Mouse (Mus musculus) liver, embryonic 16.5 days (tissue): ENCODE results near the gene Reep3. TPM values are rescaled to one million over a fixed set of nuclear protein-coding genes. Genes with fewer than 3 reads are reported as not detected.

Experiments used
- ATAC-seq: fragments of 200-750 bp; cut with Nextera tagmentation; 2 replicates; pipeline ENCODE4 v1.8.0; 2017; ENCODE audit warnings: low read depth, mild to moderate bottlenecking, moderate number of reproducible peaks, moderate library complexity
- H3K27ac ChIP-seq: fragments of 300-500 bp; sonication (generic); 2 replicates; pipeline ENCODE4 v1.5.1; 2014; ENCODE audit warnings: mild to moderate bottlenecking, low read length
- H3K27me3 ChIP-seq: fragments of 300-500 bp; sonication (generic); 2 replicates; pipeline ENCODE4 v1.6.1; 2014; ENCODE audit warnings: low read depth, low read length, mixed read lengths; ENCODE audit not compliant: control insufficient read depth, insufficient read depth
- H3K36me3 ChIP-seq: fragments of 300-500 bp; sonication (generic); 2 replicates; pipeline ENCODE4 v1.6.1; 2014; ENCODE audit warnings: mild to moderate bottlenecking; ENCODE audit not compliant: control insufficient read depth, insufficient read depth
- H3K4me1 ChIP-seq: fragments of 300-500 bp; sonication (generic); 2 replicates; pipeline ENCODE4 v1.6.1; 2014; ENCODE audit warnings: low read depth, low read length, mixed read lengths; ENCODE audit not compliant: control insufficient read depth
- H3K4me2 ChIP-seq: fragments of 300-500 bp; sonication (generic); 2 replicates; pipeline ENCODE4 v1.6.1; 2014; ENCODE audit warnings: low read depth, low read length, mixed read lengths
- H3K4me3 ChIP-seq: fragments of 300-500 bp; sonication (generic); 2 replicates; pipeline ENCODE4 v1.5.1; 2014; ENCODE audit warnings: low read depth, mild to moderate bottlenecking, low read length
- H3K9ac ChIP-seq: fragments of 300-500 bp; sonication (generic); 2 replicates; pipeline ENCODE4 v1.6.1; 2014; ENCODE audit warnings: low read depth, low read length
- H3K9me3 ChIP-seq: fragments of 300-500 bp; sonication (generic); replicated peaks from 2 replicates; pipeline ENCODE4 v1.6.1; 2016; ENCODE audit warnings: low read length; ENCODE audit not compliant: control insufficient read depth
- WGBS: fragments of 180-500 bp; shearing (Covaris S2); extraction: QIAGEN DNeasy Blood & Tissue Kit; methylation state at CpG from one replicate; pipeline ENCODE4 v1.1.7; 2014; ENCODE audit not compliant: insufficient replicate concordance; 5-methylcytosine and 5-hydroxymethylcytosine counted together
- polyA plus RNA-seq: library from polyadenylated mRNA; unstranded; fragments of >200 nt; fragmentation: Nextera tagmentation; extraction: Ambion mirVana; gene quantifications from 2 replicates; pipeline ENCODE4 v1.2.1, GENCODE M21; 2015

Reep3 gene
- polyA plus RNA-seq, 1 experiment from 2014 or later, result 10.0 TPM

- WGBS, result 17% methylated on average over 10 of the region's 10 CpGs
- no peak overlapping the region for H3K4me2 ChIP-seq
Observed at GRCm38 (mm10) chr10:67025573-67026236, 71.0 kb downstream of the Reep3 start.

GRCm38 (mm10) chr10:67024391-67024790 is 72.4 kb downstream of the Reep3 start:
- Histone ChIP-seq H3K36me3 (no peaks in the 10 kb centered on the region), H3K4me3 (no peak overlapping the region), H3K4me1 (peaks cover 7% of the 10 kb centered on the region), H3K9ac (no peak overlapping the region), H3K9me3 (no peaks in the 10 kb centered on the region), H3K27me3 (no peaks in the 10 kb centered on the region), H3K27ac (no peak overlapping the region), H3K4me2 (no peak overlapping the region)
- WGBS, result 81% methylated on average over 6 of the region's 6 CpGs
- ATAC-seq, result no peak

More at GRCm38 (mm10) chr10:67025573-67026236, 71.0 kb downstream of the Reep3 start:
- peak; percentile 82 for ATAC-seq
- Histone ChIP-seq H3K27me3 (no peaks in the 10 kb centered on the region), H3K4me3 (no peak overlapping the region), H3K36me3 (no peaks in the 10 kb centered on the region), H3K9ac (no peak overlapping the region), H3K27ac (peak overlapping the region; percentile 81), H3K4me1 (peaks cover 7% of the 10 kb centered on the region), H3K9me3 (no peaks in the 10 kb centered on the region)

DNA sequence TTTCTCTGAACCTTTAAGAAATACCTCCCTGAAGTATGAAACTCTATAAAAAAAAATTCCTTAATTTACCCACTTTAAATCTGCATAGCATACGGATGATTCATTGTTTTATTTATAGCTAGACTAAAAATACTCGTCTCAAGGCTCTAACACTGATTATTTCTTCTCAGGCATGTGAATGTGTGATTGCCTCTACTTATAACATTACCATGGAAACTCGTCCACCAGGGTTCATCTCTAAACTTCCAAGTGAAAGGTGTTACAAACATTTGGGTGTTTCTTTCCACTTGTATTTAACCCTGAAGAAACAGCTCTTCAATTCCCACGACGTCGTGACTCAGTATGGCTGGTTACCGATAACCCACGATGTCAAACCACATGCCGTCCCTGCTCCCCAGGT is 73.7 kb downstream of the Reep3 start:
- no peak for ATAC-seq
- H3K36me3 ChIP-seq, result no peaks in the 10 kb centered on the region
- WGBS, result 77% methylated on average over 9 of the region's 9 CpGs

DNA sequence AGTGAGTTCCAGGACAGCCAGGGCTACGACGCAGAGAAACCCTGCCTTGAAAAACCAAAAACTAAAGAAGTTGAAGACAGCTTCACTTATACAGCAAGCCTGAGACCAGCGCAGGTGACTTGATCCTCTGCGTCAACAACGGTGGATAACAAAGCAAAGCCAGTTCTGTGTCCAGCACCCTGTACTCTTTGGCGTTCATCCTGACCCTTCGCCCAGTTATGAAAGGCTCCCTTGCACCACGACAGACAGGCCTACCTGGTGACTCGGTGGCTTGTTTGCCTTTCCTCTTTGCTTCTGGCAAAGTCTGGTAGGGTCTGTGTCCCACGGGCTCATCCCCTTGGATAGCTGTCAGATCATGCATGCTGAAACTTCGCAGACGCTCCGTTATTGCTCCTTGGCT is 75.3 kb downstream of the Reep3 start:
- peak; percentile 44; the same call in 1 of the 2 replicates for ATAC-seq

More for the DNA sequence above, 73.7 kb downstream of the Reep3 start:
- H3K4me1 ChIP-seq, result peaks cover 7% of the 10 kb centered on the region
- no peaks in the 10 kb centered on the region for H3K27me3 ChIP-seq
- no peaks in the 10 kb centered on the region for H3K9me3 ChIP-seq
- no peak overlapping the region for H3K4me3 ChIP-seq
- H3K9ac ChIP-seq, result no peak overlapping the region
- H3K27ac ChIP-seq, result no peak overlapping the region
- no peak overlapping the region for H3K4me2 ChIP-seq

DNA sequence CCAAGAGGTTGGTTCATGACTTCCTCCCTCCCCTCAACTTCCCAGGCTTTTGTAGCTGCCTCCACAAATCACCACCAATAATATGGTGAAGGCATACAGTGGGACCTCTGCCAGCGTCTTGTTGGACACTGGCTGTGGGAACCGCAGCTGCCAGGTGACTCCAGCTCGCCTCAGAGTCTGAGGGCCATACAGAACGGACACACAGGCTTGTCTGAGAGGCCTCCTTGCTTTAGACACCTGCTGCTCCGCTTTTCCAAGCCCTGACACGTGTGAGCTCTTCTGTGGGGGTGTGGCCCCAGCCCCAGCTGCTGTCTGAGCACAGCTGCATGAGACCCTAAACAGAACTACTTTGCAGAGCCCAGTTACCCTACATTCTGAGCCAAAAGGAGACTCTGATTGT is 77.9 kb downstream of the Reep3 start:
- Histone ChIP-seq H3K27me3 (no peaks in the 10 kb centered on the region), H3K27ac (no peak overlapping the region), H3K9me3 (no peaks in the 10 kb centered on the region), H3K4me2 (no peak overlapping the region), H3K4me1 (no peaks in the 10 kb centered on the region; the same call in 1 of the 2 replicates), H3K4me3 (no peak overlapping the region), H3K36me3 (no peaks in the 10 kb centered on the region), H3K9ac (no peak overlapping the region)
- WGBS, result 58% methylated on average over 6 of the region's 6 CpGs
- no peak for ATAC-seq

More for the DNA sequence above, 75.3 kb downstream of the Reep3 start:
- H3K27me3 ChIP-seq, result no peaks in the 10 kb centered on the region
- H3K9ac ChIP-seq, result no peak overlapping the region
- no peak overlapping the region for H3K4me2 ChIP-seq
- H3K4me1 ChIP-seq, result peaks cover 7% of the 10 kb centered on the region
- no peaks in the 10 kb centered on the region for H3K9me3 ChIP-seq
- H3K36me3 ChIP-seq, result no peaks in the 10 kb centered on the region
- H3K4me3 ChIP-seq, result no peak overlapping the region
- no peak overlapping the region for H3K27ac ChIP-seq
- WGBS, result 77% methylated on average over 13 of the region's 13 CpGs

DNA sequence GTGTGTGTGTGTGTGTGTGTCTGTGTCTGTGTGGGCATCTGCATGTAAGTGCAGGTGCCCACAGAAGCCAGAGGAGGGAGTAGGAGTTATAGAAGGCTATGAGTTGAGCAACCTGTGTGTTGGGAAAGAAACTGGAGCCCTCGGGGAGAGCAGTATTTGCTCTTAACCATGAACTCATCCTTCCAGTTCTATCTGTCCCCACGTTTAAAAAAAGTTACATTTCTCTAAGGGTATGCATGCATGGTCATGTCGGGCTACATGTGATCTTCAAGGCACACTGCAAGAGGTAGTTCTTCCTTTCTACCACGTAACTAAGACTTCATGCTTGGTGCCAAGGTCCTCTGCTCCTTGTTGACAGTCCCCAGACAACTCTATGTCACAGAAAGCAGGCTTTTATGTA is 78.9 kb downstream of the Reep3 start:
- H3K4me2 ChIP-seq, result no peak overlapping the region
- no peaks in the 10 kb centered on the region; the same call in 1 of the 2 replicates for H3K4me1 ChIP-seq
- H3K27me3 ChIP-seq, result no peaks in the 10 kb centered on the region
- H3K4me3 ChIP-seq, result no peak overlapping the region
- H3K9me3 ChIP-seq, result no peaks in the 10 kb centered on the region
- no peak overlapping the region for H3K27ac ChIP-seq
- 65% methylated on average over 4 of the region's 4 CpGs for WGBS
- no peak overlapping the region for H3K9ac ChIP-seq
- no peaks in the 10 kb centered on the region for H3K36me3 ChIP-seq
- ATAC-seq, result no peak

GRCm38 (mm10) chr10:67017315-67017714 is 79.4 kb downstream of the Reep3 start:
- Histone ChIP-seq H3K36me3 (no peaks in the 10 kb centered on the region), H3K4me2 (no peak overlapping the region), H3K9ac (no peak overlapping the region), H3K9me3 (no peaks in the 10 kb centered on the region), H3K4me1 (no peaks in the 10 kb centered on the region; the same call in 1 of the 2 replicates), H3K27me3 (no peaks in the 10 kb centered on the region), H3K4me3 (no peak overlapping the region), H3K27ac (no peak overlapping the region)
- ATAC-seq, result no peak
- 60% methylated on average over 2 of the region's 2 CpGs for WGBS

DNA sequence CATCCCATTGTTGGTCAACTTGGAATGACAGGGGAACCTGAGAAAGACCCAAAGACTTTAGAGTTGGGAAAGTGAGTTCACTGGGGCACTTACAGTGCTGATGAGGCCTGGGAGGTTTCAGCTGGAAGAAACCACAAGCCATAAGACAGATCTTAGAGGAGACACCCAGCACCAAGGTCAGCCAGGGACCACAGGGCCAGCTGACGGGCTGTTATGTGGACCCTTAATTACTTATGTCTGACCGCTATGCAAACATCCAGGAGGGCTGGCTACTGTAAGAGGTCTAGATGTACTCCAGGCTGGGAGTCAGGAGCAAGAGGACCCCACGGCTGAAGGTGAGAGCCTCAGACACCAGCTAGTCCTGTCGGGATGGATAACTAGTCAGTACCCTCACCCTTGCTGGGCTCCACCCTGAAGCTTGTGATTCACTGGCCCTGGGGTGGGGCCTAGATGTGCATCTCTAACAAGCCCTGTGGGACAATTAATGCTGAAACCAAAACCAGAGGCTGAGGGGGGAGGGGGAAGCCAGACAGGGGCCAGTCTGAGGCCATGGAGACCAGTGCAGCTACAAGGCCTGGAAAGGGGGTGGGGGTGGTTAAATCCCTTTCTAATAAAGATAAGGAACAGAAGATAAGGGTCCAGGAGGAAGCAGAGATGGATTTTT is 80.0 kb downstream of the Reep3 start:
- ATAC-seq, result no peak
- Histone ChIP-seq H3K4me3 (no peak overlapping the region), H3K9ac (no peak overlapping the region), H3K9me3 (no peaks in the 10 kb centered on the region), H3K36me3 (no peaks in the 10 kb centered on the region), H3K27ac (no peak overlapping the region), H3K4me1 (no peaks in the 10 kb centered on the region; the same call in 1 of the 2 replicates), H3K27me3 (no peaks in the 10 kb centered on the region), H3K4me2 (no peak overlapping the region)
- 67% methylated on average over 4 of the region's 4 CpGs for WGBS

- H3K4me1 ChIP-seq, result no peaks in the 10 kb centered on the region
Observed at GRCm38 (mm10) chr10:67014746-67015145, 82.0 kb downstream of the Reep3 start.

More at GRCm38 (mm10) chr10:67014746-67015145, 82.0 kb downstream of the Reep3 start:
- Histone ChIP-seq H3K27me3 (no peaks in the 10 kb centered on the region), H3K36me3 (no peaks in the 10 kb centered on the region), H3K9me3 (no peaks in the 10 kb centered on the region), H3K9ac (no peak overlapping the region), H3K27ac (no peak overlapping the region), H3K4me2 (no peak overlapping the region), H3K4me3 (no peak overlapping the region)
- WGBS, result 78% methylated on average over 12 of the region's 12 CpGs
- ATAC-seq, result no peak
